Mouse (Mus musculus) mammary gland, adult 2 months (tissue): ENCODE results near the gene Dcaf4. TPM values are rescaled to one million over a fixed set of nuclear protein-coding genes. Genes with fewer than 3 reads are reported as not detected.

Experiments used
- polyA plus RNA-seq: library from polyadenylated mRNA; depleted of rRNA; stranded (reverse); fragments of >200 nt; gene quantifications from 2 replicates; pipeline ENCODE4 v1.2.3, GENCODE M21; 2012; ENCODE audit warnings: low replicate concordance; rRNA removed

Dcaf4 gene
- polyA plus RNA-seq = 27.4 and 39.4 TPM in 2 replicates

GRCm38 (mm10) chr12:83520311-83520890, at the start of gene Dcaf4:
Gene Dcaf4, plus strand, starts transcription at chr12:83520466.

GRCm38 (mm10) chr12:83487476-83487991, 32.7 kb upstream of the Dcaf4 start, which contains the start of gene Dpf3:
Gene Dpf3, minus strand, starts transcription at chr12:83487716.

Other genes with a start within 250 kb of the Dcaf4 start
- 1.8 and 4.0 TPM in 2 replicates for gene Dpf3, start 32.8 kb upstream of the Dcaf4 start, polyA plus RNA-seq
- gene Zfyve1, start 76.8 kb downstream of the Dcaf4 start, polyA plus RNA-seq = 25.4 and 33.6 TPM in 2 replicates
- gene Rbm25, start 110.8 kb downstream of the Dcaf4 start, polyA plus RNA-seq = 22.9 and 32.0 TPM in 2 replicates
- gene Psen1, start 167.7 kb downstream of the Dcaf4 start, polyA plus RNA-seq = 15.6 and 26.4 TPM in 2 replicates
- gene Papln, start 243.2 kb downstream of the Dcaf4 start, polyA plus RNA-seq = 35.9 and 84.8 TPM in 2 replicates